Mouse (Mus musculus): ENCODE measurements at regions not wholly inside any gene's neighbourhood (a gene's known extent, or its start where the extent isn't known, plus 50 kb on each side); places are given as distances from the start of the nearest gene placed in this dataset.
"Not testable (repeated sequence)": the region's sequence is repeated elsewhere in the genome, so short reads cannot be mapped to it uniquely, and the experiment has no call there.

- Histone ChIP-seq H3K4me1 (no peaks in the 10 kb centered on the region), H3K9ac (no peak overlapping the region), H3K27ac (no peak overlapping the region), H3K4me2 (replicated peaks) (no peak overlapping the region), H3K9me3 (no peaks in the 10 kb centered on the region), H3K4me3 (no peak overlapping the region), H3K36me3 (no peaks in the 10 kb centered on the region), H3K27me3 (replicated peaks) (no peaks in the 10 kb centered on the region)
- ATAC-seq (ENCODE audit: low FRiP score, low read depth), result no peak
- 93% methylated on average over 2 of the region's 2 CpGs for WGBS
Observed at GRCm38 (mm10) chr5:26597991-26598390, 219.0 kb upstream of the Dpp6 start.

DNA sequence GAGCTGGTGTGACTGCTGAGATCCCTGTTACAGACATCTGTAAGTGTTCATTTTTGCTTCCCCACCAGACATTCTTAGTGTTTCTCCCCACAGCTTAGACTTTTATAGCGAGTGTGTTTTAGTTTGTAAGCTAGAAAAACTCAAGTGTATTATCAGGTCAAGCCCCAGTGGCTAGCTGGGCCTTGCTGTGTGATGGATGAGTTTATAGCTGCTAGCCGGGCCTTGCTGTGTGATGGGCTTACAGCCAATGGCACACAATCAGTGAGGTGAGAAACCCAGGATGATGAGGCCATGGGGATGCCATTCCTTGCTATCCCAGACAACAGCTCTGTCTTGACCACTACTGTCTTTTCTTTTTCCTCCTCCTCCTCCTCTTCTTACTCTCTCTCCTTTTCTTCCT is 197.7 kb upstream of the Dpp6 start:
- no peaks in the 10 kb centered on the region for H3K36me3 ChIP-seq
- no peak overlapping the region for H3K4me3 ChIP-seq
- no peaks in the 10 kb centered on the region for H3K27me3 ChIP-seq (replicated peaks)
- no peaks in the 10 kb centered on the region for H3K9me3 ChIP-seq
- no peak overlapping the region for H3K9ac ChIP-seq
- ATAC-seq (ENCODE audit: low FRiP score, low read depth), result no peak
- no peaks in the 10 kb centered on the region for H3K4me1 ChIP-seq
- 24% methylated on average over 2 of the region's 2 CpGs for WGBS
- no peak overlapping the region for H3K27ac ChIP-seq
- H3K4me2 ChIP-seq (replicated peaks), result no peak overlapping the region

DNA sequence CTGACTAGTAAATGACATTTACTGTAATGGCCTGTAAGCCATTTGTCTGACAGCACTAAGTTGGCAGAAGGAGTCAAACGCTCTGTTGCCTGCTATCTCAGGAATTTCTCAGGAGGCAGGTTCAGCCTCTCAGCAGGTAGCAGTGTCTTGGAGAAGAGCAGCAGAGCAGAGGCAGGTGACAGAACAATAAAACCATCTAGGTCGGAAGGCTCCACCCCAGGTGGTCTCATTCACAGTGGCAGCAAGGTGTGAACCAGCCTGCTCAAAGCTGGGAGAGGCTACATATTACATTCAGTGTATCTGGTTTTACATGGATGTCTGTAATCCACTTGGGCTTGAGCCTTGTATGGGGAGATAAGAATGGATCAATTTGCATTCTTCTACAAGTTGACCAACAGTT is 194.9 kb upstream of the Dpp6 start:
- no peaks in the 10 kb centered on the region for H3K36me3 ChIP-seq
- no peak overlapping the region for H3K27ac ChIP-seq
- H3K9me3 ChIP-seq, result no peaks in the 10 kb centered on the region
- no peak for ATAC-seq (ENCODE audit: low FRiP score, low read depth)
- no peaks in the 10 kb centered on the region for H3K27me3 ChIP-seq (replicated peaks)
- H3K4me1 ChIP-seq, result no peaks in the 10 kb centered on the region
- no peak overlapping the region for H3K9ac ChIP-seq
- WGBS, result 32% methylated on average over 2 of the region's 2 CpGs
- no peak overlapping the region for H3K4me2 ChIP-seq (replicated peaks)
- no peak overlapping the region for H3K4me3 ChIP-seq

DNA sequence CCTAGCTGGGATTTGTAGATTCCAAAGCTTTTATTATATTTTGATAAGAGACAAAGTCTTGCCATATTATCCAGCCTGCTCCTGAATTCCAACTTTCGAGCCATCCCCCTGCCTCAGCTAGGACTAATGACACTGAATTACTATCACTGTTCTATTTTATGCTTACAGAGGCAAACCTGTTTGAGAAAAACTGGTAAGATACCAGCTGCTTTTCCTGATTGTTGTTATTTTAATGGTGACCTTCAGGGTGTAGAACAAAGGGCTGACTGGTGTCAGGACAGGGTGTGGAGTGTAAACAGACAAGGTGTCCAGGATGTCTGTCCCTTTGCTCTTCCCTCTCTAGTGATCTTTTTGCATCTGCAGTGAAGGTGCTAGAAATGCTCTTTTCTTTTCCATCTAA is 145.5 kb upstream of the Dpp6 start:
- Histone ChIP-seq H3K27me3 (replicated peaks) (no peaks in the 10 kb centered on the region), H3K4me1 (no peaks in the 10 kb centered on the region), H3K9me3 (no peaks in the 10 kb centered on the region), H3K4me3 (no peak overlapping the region), H3K27ac (no peak overlapping the region), H3K4me2 (replicated peaks) (no peak overlapping the region), H3K36me3 (no peaks in the 10 kb centered on the region), H3K9ac (no peak overlapping the region)
- ATAC-seq (ENCODE audit: low FRiP score, low read depth), result no peak
- 69% methylated on average over 1 of the region's 1 CpGs for WGBS

DNA sequence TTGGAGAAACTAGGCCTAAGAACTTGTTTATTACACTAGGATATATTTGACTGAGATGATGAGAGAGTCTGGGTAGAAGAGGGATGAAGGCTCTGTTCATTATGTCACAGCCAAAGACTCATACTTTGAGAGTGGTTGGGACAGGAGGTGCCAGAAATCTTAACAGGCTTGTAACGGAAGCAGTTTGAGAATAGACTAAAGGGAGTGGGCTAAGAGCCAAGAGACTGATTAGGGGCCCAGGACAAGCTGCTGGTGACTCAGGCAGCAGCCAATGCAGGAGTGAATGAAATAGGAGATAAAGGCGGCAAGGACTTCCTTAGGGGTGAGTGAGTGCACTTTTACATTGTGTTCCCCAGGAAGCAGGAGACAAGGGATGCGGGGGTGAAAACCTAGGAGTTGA is 127.2 kb upstream of the Dpp6 start:
- H3K4me2 ChIP-seq (replicated peaks), result no peak overlapping the region
- no peaks in the 10 kb centered on the region for H3K36me3 ChIP-seq
- H3K9ac ChIP-seq, result no peak overlapping the region
- no peaks in the 10 kb centered on the region for H3K4me1 ChIP-seq
- ATAC-seq (ENCODE audit: low FRiP score, low read depth), result no peak
- H3K4me3 ChIP-seq, result no peak overlapping the region
- no peaks in the 10 kb centered on the region; the same call in 1 of the 2 replicates for H3K9me3 ChIP-seq
- H3K27me3 ChIP-seq (replicated peaks), result no peaks in the 10 kb centered on the region
- H3K27ac ChIP-seq, result no peak overlapping the region
- WGBS, result 76% methylated on average over 3 of the region's 3 CpGs

DNA sequence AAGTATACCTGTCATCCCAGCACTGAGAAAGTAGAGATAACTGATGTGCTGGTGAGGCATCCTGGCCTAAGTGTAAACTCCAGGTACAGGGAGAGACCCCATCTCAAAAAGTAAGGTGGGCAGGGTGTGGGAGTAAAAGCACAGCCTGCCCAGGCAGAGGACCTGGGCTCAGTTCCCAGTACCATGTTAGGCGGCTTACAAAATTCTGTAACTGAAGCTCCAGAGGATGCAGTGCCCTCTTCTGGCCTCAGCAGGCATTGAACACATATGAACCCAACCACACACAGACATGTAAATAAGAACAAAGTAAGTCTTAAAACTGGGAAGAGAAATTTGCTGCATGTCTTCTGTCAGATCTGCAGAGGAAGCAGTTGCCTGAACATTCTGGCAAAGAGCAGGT is 125.9 kb upstream of the Dpp6 start:
- WGBS, result 97% methylated on average over 1 of the region's 1 CpGs
- H3K4me3 ChIP-seq, result no peak overlapping the region
- H3K36me3 ChIP-seq, result no peaks in the 10 kb centered on the region

GRCm38 (mm10) chr5:26692013-26692412 is 125.0 kb upstream of the Dpp6 start:
- H3K36me3 ChIP-seq, result no peaks in the 10 kb centered on the region
- H3K4me2 ChIP-seq (replicated peaks), result no peak overlapping the region
- H3K27me3 ChIP-seq (replicated peaks), result no peaks in the 10 kb centered on the region
- WGBS, result 29% methylated on average over 5 of the region's 5 CpGs
- no peak overlapping the region for H3K4me3 ChIP-seq
- no peak for ATAC-seq (ENCODE audit: low FRiP score, low read depth)
- no peak overlapping the region for H3K27ac ChIP-seq
- no peaks in the 10 kb centered on the region; the same call in 1 of the 2 replicates for H3K9me3 ChIP-seq
- no peaks in the 10 kb centered on the region for H3K4me1 ChIP-seq
- no peak overlapping the region for H3K9ac ChIP-seq

More for the DNA sequence above, 125.9 kb upstream of the Dpp6 start:
- H3K4me1 ChIP-seq, result no peaks in the 10 kb centered on the region
- no peaks in the 10 kb centered on the region; the same call in 1 of the 2 replicates for H3K9me3 ChIP-seq
- H3K27ac ChIP-seq, result no peak overlapping the region
- ATAC-seq (ENCODE audit: low FRiP score, low read depth), result no peak
- no peak overlapping the region for H3K4me2 ChIP-seq (replicated peaks)
- H3K27me3 ChIP-seq (replicated peaks), result no peaks in the 10 kb centered on the region
- no peak overlapping the region for H3K9ac ChIP-seq

- not testable (repeated sequence) for H3K4me1 ChIP-seq; H3K9me3 ChIP-seq; H3K36me3 ChIP-seq; H3K27ac ChIP-seq; H3K4me2 ChIP-seq (replicated peaks); H3K27me3 ChIP-seq (replicated peaks); H3K4me3 ChIP-seq; H3K9ac ChIP-seq; ATAC-seq (ENCODE audit: low FRiP score, low read depth)
- 78% methylated on average over 6 of the region's 6 CpGs for WGBS
Observed at GRCm38 (mm10) chr5:26703621-26704020, 113.4 kb upstream of the Dpp6 start.

GRCm38 (mm10) chr5:26707661-26708060 is 109.3 kb upstream of the Dpp6 start:
- ATAC-seq (ENCODE audit: low FRiP score, low read depth), result no peak
- no peak overlapping the region for H3K9ac ChIP-seq

DNA sequence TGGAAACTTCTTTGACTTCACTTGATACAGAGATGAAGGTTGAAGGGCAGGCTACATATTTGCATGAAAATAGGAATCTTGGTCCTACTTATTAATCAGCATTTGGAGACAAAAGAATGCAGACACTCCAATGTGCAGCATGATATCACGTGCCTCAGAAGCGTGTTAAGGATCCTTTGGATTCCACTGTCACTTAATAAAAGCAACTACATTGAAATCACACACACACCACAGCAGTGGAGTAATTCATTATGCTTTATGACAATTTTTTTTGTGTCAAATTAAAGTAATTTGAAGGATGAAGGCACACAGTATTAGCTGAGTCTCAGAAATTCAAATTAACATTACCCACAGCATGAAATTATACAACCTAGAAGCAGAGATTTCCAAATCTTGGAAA is 92.5 kb upstream of the Dpp6 start:
- WGBS, result 76% methylated on average over 2 of the region's 2 CpGs
- Histone ChIP-seq H3K36me3 (no peaks in the 10 kb centered on the region), H3K27me3 (replicated peaks) (no peaks in the 10 kb centered on the region), H3K4me2 (replicated peaks) (no peak overlapping the region), H3K27ac (no peak overlapping the region), H3K9me3 (no peaks in the 10 kb centered on the region), H3K9ac (no peak overlapping the region), H3K4me1 (no peaks in the 10 kb centered on the region), H3K4me3 (no peak overlapping the region)
- ATAC-seq (ENCODE audit: low FRiP score, low read depth), result no peak

More at GRCm38 (mm10) chr5:26707661-26708060, 109.3 kb upstream of the Dpp6 start:
- H3K27ac ChIP-seq, result no peak overlapping the region
- 83% methylated on average over 2 of the region's 2 CpGs for WGBS
- no peak overlapping the region for H3K4me3 ChIP-seq
- H3K27me3 ChIP-seq (replicated peaks), result no peaks in the 10 kb centered on the region
- H3K4me2 ChIP-seq (replicated peaks), result no peak overlapping the region
- H3K4me1 ChIP-seq, result no peaks in the 10 kb centered on the region
- H3K36me3 ChIP-seq, result no peaks in the 10 kb centered on the region
- H3K9me3 ChIP-seq, result no peaks in the 10 kb centered on the region

GRCm38 (mm10) chr5:26725953-26726352 is 91.0 kb upstream of the Dpp6 start:
- Histone ChIP-seq H3K4me2 (replicated peaks) (no peak overlapping the region), H3K27ac (no peak overlapping the region), H3K4me1 (no peaks in the 10 kb centered on the region), H3K4me3 (no peak overlapping the region), H3K36me3 (no peaks in the 10 kb centered on the region), H3K9me3 (no peaks in the 10 kb centered on the region), H3K27me3 (replicated peaks) (no peaks in the 10 kb centered on the region), H3K9ac (no peak overlapping the region)
- WGBS, result 80% methylated on average over 3 of the region's 3 CpGs
- no peak for ATAC-seq (ENCODE audit: low FRiP score, low read depth)

GRCm38 (mm10) chr5:26751196-26751595 is 65.8 kb upstream of the Dpp6 start:
- H3K27ac ChIP-seq; ATAC-seq (ENCODE audit: low FRiP score, low read depth): not testable (repeated sequence)

GRCm38 (mm10) chr5:26751601-26752305 is 65.2 kb upstream of the Dpp6 start:
- H3K4me1 ChIP-seq; H3K4me2 ChIP-seq (replicated peaks); H3K9ac ChIP-seq; H3K36me3 ChIP-seq; H3K27ac ChIP-seq; H3K4me3 ChIP-seq; ATAC-seq (ENCODE audit: low FRiP score, low read depth); H3K9me3 ChIP-seq; H3K27me3 ChIP-seq (replicated peaks): not testable (repeated sequence)
- WGBS, result 83% methylated on average over 6 of the region's 6 CpGs

More at GRCm38 (mm10) chr5:26751196-26751595, 65.8 kb upstream of the Dpp6 start:
- not testable (repeated sequence) for H3K9ac ChIP-seq; H3K9me3 ChIP-seq; H3K27me3 ChIP-seq (replicated peaks); H3K4me3 ChIP-seq; H3K4me1 ChIP-seq; H3K4me2 ChIP-seq (replicated peaks); H3K36me3 ChIP-seq
- WGBS, result 85% methylated on average over 6 of the region's 6 CpGs

All from neural tube, embryonic 12.5 days (tissue).